Mouse (Mus musculus) right cerebral cortex, postnatal 14 days (tissue): ENCODE measurements around the gene Nipa2.
"Not testable (repeated sequence)": the region's sequence is repeated elsewhere in the genome, so short reads cannot be mapped to it uniquely, and the experiment has no call there.

Experiments
- DNase-seq: peaks from one replicate; pipeline ENCODE4 v3.0.0; 2022

Nipa2 gene

GRCm38 (mm10) chr7:55935025-55935424, 27.3 kb downstream of the Nipa2 start:
- no peak for DNase-seq

DNA sequence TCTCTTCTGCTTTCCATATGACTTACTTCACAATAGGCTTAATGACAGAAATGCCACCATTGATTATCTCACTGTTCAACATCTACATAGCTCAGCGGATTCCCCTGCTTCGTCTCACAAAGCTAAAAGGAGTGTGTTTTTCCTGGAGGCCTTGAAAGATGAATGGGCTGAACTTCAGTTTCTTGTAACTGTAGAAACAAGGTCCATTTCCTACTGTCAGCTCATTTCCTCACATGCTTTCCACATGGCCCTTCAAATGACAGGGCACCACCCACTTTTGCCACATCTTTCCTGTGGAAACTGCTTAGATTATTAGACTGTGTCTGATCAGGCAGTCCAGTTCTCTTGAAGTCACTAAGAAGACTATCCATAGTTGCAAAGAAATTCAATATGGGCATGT, 33.6 kb downstream of the Nipa2 start:
- DNase-seq: no peak

DNA sequence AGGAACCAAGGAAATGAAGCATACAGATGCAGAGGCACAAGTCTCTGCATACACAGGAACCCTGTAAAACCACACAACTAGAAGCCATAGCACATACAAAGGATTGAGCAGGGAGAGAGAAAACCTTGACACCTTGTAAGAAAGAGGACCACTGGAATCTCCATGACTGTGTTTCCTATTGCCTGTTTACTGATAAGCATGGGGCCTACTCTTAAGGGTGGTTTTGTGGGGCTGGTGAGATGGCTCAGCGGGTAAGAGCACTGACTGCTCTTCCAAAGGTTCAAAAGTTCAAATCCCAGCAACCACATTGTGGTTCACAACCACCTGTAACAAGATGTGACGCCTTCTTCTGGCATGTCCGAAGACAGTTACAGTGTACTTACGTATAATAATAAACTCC, 35.0 kb downstream of the Nipa2 start:
- no peak for DNase-seq

GRCm38 (mm10) chr7:55918365-55918764, 43.9 kb downstream of the Nipa2 start:
- DNase-seq: not testable (repeated sequence)

DNA sequence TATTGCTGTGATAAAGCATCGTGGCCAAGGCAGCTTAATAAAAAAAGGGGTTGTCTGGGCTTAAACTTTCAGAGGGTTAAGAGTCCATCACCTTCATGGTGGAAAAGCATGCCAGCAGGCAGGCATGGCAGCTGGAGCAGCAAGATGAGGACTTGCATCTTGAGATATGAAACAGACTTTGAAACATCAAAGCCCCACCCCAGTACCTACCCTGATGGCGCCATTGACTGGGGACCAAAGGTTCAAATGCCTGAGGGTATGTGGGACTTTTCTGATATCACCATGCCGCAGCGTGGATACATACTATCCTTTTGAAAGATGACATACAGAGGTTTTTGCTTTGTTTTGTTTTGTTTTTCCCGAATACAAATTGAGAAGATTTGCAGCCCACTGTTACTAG, 50.2 kb downstream of the Nipa2 start:
- DNase-seq: no peak

GRCm38 (mm10) chr7:55911371-55911770, 50.9 kb downstream of the Nipa2 start:
- DNase-seq: no peak

DNA sequence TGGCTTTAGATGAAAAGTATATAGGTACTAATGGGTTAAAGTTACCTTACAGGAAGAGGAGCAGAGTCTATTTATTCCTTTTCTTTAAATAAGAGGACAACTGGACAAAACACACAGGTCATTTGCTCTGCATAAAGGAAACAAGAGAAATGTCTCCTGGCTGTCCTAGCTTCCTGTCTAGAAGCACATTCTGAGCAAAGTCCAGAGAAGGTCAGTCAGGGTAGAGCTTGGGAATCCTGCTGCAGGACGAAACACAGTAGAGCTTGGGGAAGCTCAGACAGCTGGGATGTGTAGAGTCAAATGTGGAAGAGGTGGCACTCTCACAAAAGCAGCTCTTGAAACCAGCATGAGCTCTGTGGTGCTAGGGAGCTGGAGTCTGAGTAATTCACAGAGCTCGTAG, 51.9 kb downstream of the Nipa2 start:
- no peak for DNase-seq

GRCm38 (mm10) chr7:55909519-55909918, 52.8 kb downstream of the Nipa2 start:
- DNase-seq: no peak

DNA sequence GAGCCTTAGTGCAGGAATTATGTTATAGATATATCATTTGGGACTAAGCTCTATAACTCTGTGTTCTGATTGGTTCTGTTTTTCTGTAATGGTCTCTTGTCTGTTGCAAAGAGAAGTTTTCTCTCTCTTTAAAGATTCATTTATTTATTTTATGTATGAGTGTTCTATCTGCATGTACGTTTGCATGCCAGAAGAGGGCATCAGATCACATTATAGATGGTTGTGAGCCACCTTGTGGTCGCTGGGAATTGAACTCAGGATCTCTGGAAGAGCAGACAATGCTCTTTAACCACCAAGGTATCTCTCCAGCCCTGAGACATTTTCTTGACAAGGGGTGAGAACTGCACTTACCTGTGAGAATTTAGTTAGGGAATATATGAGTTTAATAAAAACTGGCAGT, 56.8 kb downstream of the Nipa2 start:
- DNase-seq: no peak

- no peak for DNase-seq
Measured at GRCm38 (mm10) chr7:55903766-55904165, 58.5 kb downstream of the Nipa2 start.

GRCm38 (mm10) chr7:55891797-55892196, 70.5 kb downstream of the Nipa2 start:
- no peak for DNase-seq

- DNase-seq: no peak
Measured at GRCm38 (mm10) chr7:55890731-55891130, 71.5 kb downstream of the Nipa2 start.

DNA sequence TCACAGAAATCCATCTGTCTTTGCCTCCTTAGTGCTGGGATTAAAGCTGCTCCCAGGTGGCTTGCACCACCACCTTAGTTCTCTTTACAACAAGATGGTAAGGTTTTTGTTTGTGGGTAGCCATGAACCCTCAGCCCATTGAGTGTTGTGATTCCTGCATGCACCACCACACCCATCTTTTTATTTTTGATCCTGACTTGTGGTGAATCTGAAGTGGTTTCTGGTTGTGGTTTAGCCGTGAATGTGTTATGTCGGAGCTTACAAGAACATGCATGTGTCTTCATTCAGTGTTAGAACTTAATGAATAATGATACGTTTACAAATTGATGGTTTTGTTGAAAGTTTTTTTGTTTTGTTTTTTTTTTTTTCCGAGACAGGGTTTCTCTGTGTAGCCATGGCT, 72.3 kb downstream of the Nipa2 start:
- no peak for DNase-seq

- no peak for DNase-seq
Measured at GRCm38 (mm10) chr7:55888603-55889002, 73.7 kb downstream of the Nipa2 start.
